Mouse (Mus musculus) forebrain, embryonic 10.5 days (tissue): ENCODE results near the gene Rpl22. TPM values are rescaled to one million over a fixed set of nuclear protein-coding genes. Genes with fewer than 3 reads are reported as not detected.

ENCODE experiments used
- DNase-seq: peaks from one replicate; pipeline ENCODE4 v3.0.0-alpha.2; 2017; ENCODE audit warnings: low spot score; ENCODE audit errors: extremely low spot score
- H3K27ac ChIP-seq: fragments of 300-500 bp; sonication (generic); 2 replicates; pipeline ENCODE4 v1.5.1; 2016; ENCODE audit warnings: mild to moderate bottlenecking
- H3K27me3 ChIP-seq: fragments of 300-500 bp; sonication (generic); 2 replicates; pipeline ENCODE4 v1.6.1; 2016; ENCODE audit warnings: mild to moderate bottlenecking; ENCODE audit not compliant: poor library complexity, severe bottlenecking
- H3K36me3 ChIP-seq: fragments of 300-500 bp; sonication (generic); replicated peaks from 2 replicates; pipeline ENCODE4 v1.6.1; 2016; ENCODE audit warnings: mild to moderate bottlenecking, moderate library complexity
- H3K4me1 ChIP-seq: fragments of 300-500 bp; sonication (generic); 2 replicates; pipeline ENCODE4 v1.6.1; 2016
- H3K4me3 ChIP-seq: fragments of 300-500 bp; sonication (generic); 2 replicates; pipeline ENCODE4 v1.5.1; 2016; ENCODE audit warnings: mild to moderate bottlenecking, moderate library complexity
- H3K9me3 ChIP-seq: fragments of 300-500 bp; sonication (generic); 2 replicates; pipeline ENCODE4 v1.6.1; 2016; ENCODE audit warnings: mild to moderate bottlenecking, moderate library complexity
- WGBS: fragments of 180-500 bp; shearing (Covaris S2); methylation state at CpG from one replicate; pipeline ENCODE4 v1.1.7; 2016; 5-methylcytosine and 5-hydroxymethylcytosine counted together
- polyA plus RNA-seq: library from polyadenylated mRNA; unstranded; fragments of >200 nt; fragmentation: Nextera tagmentation; extraction: Ambion mirVana; gene quantifications from 2 replicates; pipeline ENCODE4 v1.2.1, GENCODE M21; 2016

The Rpl22 gene
- polyA plus RNA-seq, 1 experiment from 2014 or later, result 363 TPM

DNA sequence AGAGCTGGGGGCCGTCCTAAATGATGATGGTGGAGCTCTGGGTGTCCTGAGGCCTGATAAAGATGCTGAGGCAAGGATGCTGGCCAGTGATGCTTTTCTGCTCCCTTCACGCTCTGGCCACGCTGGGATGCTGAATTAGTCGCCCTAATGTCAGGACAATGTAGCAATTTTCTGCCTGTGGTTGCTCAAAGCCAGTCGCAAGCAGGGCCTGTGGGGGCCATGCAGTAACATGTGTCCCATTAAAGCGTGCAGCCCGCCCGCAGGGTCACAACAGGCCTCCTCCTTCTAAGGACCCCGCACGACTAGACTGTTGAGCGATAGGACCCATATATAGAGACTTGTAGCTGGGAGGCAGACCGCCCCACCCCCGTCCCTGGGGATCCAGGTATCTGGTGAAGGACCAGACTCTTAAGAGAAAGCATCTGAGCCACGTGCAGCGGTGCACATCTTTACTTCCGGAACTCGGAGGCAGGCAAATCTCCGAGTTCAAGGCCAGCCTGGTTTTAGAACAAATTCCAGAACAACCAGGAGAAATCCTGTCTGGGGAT, 37.1 kb upstream of the Rpl22 start:
- 38% methylated on average over 18 of the region's 18 CpGs for WGBS
- peaks cover 75% of the 10 kb centered on the region for H3K4me1 ChIP-seq
- no peak overlapping the region for H3K27ac ChIP-seq
- H3K4me3 ChIP-seq, result no peak overlapping the region; the same call in 1 of the 2 replicates
- peaks cover 3% of the 10 kb centered on the region for H3K9me3 ChIP-seq
- H3K36me3 ChIP-seq, result no peaks in the 10 kb centered on the region
- peaks cover 99% of the 10 kb centered on the region for H3K27me3 ChIP-seq
- no peak for DNase-seq

DNA sequence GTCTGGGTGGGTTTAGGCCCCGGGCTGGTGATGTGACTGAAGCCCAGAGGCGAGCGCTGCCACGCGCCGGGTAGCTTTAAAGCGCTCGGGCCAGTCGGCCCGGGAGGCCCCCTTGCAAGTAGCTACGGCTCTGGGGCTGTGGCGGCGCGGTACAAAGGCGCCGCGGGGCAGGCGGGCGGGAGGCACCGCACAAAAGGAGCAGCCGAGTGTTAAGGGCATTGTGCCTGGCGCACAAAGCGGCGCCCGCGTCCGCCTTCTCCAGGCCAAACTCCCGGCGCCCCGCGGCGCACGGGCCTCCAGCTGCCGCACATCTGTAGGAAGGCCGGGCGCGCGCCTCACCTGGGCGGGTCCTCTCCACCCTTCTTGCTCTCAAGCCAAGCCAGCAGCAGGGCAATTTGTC, 35.2 kb upstream of the Rpl22 start:
- Histone ChIP-seq H3K27ac (peak overlapping the region; percentile 78), H3K4me3 (peak overlapping the region; percentile 45), H3K36me3 (no peaks in the 10 kb centered on the region), H3K27me3 (peaks cover 99% of the 10 kb centered on the region), H3K4me1 (peaks cover 82% of the 10 kb centered on the region), H3K9me3 (peaks cover 3% of the 10 kb centered on the region)
- DNase-seq, result peak; percentile 75
- under 1% methylated on average over 39 of the region's 39 CpGs for WGBS

DNA sequence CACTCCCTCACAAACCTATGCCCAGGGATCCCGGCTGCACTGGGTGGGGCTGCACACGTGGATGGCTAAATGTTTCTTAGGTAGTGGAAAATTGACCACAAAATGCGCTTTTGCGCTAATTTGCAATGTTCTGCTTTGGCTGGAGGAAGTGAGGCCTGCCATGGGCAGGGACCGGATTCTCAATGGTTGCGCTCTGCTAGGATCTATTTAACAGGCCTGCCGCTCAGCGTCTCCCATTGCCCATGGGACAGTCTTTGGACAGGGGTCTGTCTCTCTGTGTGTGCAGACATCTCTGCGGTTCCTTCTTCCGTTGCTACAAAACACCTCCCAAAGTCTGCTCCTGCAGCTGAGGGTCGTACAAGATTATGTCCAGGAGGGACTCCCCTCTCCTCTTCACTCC, 34.6 kb upstream of the Rpl22 start:
- DNase-seq, result no peak
- H3K4me1 ChIP-seq, result peaks cover 87% of the 10 kb centered on the region
- no peaks in the 10 kb centered on the region for H3K36me3 ChIP-seq
- 5% methylated on average over 11 of the region's 11 CpGs for WGBS
- peak overlapping the region; percentile 45 for H3K4me3 ChIP-seq
- H3K27ac ChIP-seq, result peak overlapping the region; percentile 78; the same call in 1 of the 2 replicates
- H3K9me3 ChIP-seq, result peaks cover 3% of the 10 kb centered on the region
- H3K27me3 ChIP-seq, result peaks cover 99% of the 10 kb centered on the region

DNA sequence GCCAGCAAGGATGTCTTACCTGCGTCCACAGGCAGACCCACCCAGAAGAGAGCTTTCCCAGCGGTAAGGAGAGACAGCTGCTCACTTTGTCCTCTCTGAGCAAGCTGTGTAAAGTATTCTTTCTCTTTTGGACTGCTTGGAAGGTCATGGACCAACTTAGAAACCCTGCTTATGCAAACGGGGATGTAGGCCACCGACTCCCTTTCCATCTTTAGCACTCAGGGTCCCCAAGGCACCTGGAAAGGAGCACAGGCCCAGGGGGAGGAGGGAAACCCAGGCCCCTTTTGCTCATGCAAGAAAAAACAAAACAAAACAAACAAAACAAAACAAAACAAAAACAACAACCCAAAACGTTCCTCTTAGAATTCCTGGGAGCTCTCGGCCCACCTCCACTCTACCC, 34.0 kb upstream of the Rpl22 start, which contains the start of gene Hes3:
Gene Hes3, minus strand, starts transcription at position 101 of the 400 bp plus-strand sequence.
- peak within 1 kb of the TSS; percentile 78 for H3K27ac ChIP-seq
- peaks cover 87% of the 10 kb centered on the region for H3K4me1 ChIP-seq
- DNase-seq, result no peak

DNA sequence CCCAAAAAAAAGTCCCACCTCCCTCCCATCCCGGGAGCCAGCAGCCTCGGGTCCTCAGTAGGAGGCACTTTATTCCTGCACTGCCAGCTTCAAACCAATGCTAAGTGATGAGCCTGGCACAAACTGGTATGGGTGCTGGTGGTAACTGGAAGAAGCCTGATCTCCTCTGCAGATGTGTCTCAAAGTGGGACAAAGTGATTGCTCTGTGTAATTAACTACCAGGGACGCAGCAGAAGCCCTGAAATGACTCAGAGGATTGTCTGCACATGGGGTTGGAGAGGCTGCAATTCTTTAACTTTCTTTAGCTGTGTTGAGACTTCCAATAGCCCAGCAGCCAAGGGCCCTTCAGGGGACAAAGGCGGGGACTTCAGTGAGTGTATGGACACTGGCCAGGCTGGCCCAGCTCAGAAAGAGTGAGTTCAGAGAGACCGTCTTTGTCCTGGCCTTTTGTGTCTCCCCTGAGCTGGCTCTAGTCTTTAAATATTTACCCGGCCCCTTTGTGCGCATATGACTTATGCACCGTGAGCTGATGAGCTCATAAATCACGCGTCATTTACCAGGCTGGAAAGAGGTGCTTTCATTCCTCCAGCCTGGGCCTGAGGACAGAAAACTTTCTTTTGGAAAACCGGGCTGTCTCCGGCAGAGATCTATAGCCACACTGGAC, 33.3 kb upstream of the Rpl22 start:
- Histone ChIP-seq H3K4me3 (peak overlapping the region; percentile 19; the same call in 1 of the 2 replicates), H3K4me1 (peaks cover 84% of the 10 kb centered on the region), H3K36me3 (no peaks in the 10 kb centered on the region), H3K27ac (peak overlapping the region; percentile 41; the same call in 1 of the 2 replicates), H3K9me3 (peaks cover 3% of the 10 kb centered on the region), H3K27me3 (peaks cover 94% of the 10 kb centered on the region)
- no peak for DNase-seq
- 10% methylated on average over 12 of the region's 12 CpGs for WGBS

More for the DNA sequence above, 34.0 kb upstream of the Rpl22 start, which contains the start of gene Hes3:
- Histone ChIP-seq H3K9me3 (peaks cover 3% of the 10 kb centered on the region), H3K36me3 (no peaks in the 10 kb centered on the region), H3K27me3 (peaks cover 99% of the 10 kb centered on the region), H3K4me3 (peak within 1 kb of the TSS; percentile 45)
- WGBS, result 16% methylated on average over 6 of the region's 6 CpGs

DNA sequence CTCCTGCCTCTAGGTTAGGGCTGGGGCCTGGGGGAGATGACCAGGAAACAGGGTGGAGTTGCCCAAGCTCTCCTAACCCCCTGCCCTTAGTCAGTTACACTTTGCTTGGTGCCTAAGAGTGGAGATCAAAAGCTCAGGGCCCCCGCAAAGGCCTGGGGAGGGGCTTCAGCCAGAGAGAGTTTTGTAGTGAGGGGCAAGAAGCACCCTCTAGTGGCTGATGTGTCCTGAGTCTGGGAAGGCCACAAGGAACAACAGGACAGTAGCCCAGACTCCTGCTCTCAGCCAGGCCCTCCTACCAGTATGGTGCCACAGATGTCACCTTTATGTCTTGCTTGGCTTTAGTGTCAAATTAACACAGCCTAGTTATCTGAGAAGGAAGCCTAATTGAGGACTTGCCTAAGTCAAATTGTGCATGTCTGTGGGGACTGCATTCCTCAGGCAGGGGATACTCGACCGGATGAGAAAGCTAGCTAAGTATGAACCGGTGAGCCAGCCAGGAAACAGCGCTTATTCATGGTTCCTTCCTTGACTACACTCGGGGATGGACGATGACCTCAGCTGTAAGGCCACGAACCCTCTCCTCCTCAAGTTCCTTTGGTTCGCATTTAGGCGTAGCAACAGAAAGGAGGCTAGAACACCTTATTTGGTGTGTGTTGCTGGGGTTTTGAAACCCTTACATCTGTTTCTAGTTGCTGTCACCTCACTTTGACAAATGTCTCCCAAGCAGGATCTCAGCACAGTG, 31.2 kb upstream of the Rpl22 start:
- DNase-seq, result no peak
- Histone ChIP-seq H3K36me3 (no peaks in the 10 kb centered on the region), H3K27me3 (peaks cover 81% of the 10 kb centered on the region), H3K9me3 (no peaks in the 10 kb centered on the region), H3K27ac (no peak overlapping the region), H3K4me3 (no peak overlapping the region), H3K4me1 (peaks cover 85% of the 10 kb centered on the region)
- WGBS, result 58% methylated on average over 10 of the region's 10 CpGs

DNA sequence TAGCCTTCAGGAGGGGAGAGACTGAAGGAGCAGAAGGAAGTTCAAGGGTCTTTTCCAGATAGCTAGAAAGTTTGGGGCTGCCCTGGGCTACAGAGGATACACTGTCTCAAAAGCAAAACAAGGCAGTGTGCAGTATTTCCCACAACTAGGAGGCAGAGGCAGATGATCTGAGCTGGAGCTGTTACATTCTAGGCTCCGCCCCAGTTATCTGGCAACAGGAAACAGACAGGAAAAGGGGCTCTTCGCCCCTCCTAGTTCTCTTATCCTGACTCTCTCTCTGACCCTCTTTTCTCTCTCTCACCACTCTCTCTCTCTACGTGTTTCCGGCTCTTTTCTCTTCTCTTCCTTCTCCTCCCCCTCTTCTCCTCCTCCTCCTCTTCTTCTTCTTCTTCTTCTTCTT, 29.6 kb upstream of the Rpl22 start:
- Histone ChIP-seq H3K27ac (no peak overlapping the region), H3K9me3 (no peaks in the 10 kb centered on the region), H3K36me3 (peaks cover 14% of the 10 kb centered on the region), H3K27me3 (peaks cover 66% of the 10 kb centered on the region), H3K4me1 (peaks cover 71% of the 10 kb centered on the region), H3K4me3 (no peak overlapping the region; the same call in 1 of the 2 replicates)
- 51% methylated on average over 4 of the region's 4 CpGs for WGBS
- no peak for DNase-seq

DNA sequence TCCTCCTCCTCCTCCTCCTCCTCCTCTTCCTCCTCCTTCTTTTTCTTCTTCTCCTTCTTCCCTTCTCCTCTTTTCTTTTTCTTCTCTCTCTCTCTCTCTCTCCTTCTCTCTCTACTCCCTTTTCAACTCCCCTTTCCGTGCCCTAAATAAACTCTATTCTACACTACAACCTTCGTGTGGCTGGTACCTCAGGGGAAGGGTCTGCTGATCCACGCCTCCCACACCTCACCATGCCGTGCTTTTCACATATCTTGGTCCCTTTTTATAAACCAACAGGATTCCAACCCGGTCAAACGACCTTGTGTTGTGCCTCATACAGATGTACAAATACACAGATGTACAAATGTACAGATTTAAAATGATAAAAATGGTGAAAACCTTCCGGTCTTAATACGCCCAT, 29.2 kb upstream of the Rpl22 start:
- H3K9me3 ChIP-seq, result no peaks in the 10 kb centered on the region
- H3K27me3 ChIP-seq, result peaks cover 61% of the 10 kb centered on the region
- peak overlapping the region; percentile 89 for H3K4me3 ChIP-seq
- WGBS, result 19% methylated on average over 8 of the region's 8 CpGs
- H3K27ac ChIP-seq, result 0 out of 2 replicates have a peak overlapping the region, but pooled peaks have one; percentile 92
- peaks cover 66% of the 10 kb centered on the region for H3K4me1 ChIP-seq
- no peak for DNase-seq
- peaks cover 19% of the 10 kb centered on the region for H3K36me3 ChIP-seq

DNA sequence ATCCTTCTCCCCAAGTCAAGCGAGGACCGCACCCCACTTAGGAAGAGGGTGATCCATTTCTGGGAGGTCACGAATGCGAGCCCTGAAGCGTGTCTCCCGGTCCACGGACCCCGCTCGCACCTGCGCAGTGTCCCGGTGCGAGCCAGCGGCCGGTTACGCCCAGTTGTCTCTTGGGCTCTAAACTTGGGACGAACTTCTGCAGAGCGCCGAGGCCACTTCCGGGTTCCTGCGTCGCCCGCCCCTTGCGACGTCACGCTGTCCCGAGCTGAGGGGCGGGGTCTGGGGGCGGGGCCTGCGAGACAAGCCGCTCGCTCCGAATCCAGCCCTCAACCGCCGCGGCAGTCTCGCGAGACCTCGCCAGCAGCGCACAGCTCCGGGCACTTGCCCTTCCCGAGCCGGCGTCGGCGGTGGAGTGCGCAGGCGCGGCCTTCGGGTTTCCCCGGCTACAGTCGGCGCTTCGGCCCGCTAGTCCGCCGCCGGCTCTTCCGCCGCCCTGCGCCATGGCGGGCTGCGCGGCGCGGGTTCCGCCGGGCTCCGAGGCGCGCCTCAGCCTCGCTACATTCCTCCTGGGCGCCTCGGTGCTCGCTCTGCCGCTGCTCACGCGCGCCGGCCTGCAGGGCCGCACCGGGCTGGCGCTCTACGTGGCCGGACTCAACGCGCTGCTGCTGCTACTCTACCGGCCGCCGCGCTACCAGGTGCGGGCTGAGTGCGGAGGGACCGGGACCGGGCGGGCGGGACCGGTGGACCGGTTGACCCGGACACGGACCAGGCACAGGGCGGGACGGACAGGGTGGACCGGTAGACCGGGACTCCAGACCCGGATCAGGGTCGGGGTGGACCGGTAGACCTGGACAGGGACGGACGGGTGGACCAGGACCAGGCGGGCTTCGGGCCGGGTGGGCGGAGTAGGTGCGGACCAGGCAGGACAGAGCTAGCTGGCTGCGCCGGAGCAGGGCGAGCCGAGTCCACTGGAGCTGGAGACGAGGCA, 28.4 kb upstream of the Rpl22 start, which contains the start of gene Icmt:
Gene Icmt, plus strand, starts transcription at position 354 of the 988 bp plus-strand sequence.
- H3K9me3 ChIP-seq, result no peaks in the 10 kb centered on the region
- H3K27me3 ChIP-seq, result peaks cover 53% of the 10 kb centered on the region
- WGBS, result under 1% methylated on average over 119 of the region's 119 CpGs
- peaks cover 58% of the 10 kb centered on the region for H3K4me1 ChIP-seq
- peak within 1 kb of the TSS; percentile 92 for H3K27ac ChIP-seq
- H3K36me3 ChIP-seq, result peaks cover 27% of the 10 kb centered on the region
- peak; percentile 98 for DNase-seq
- H3K4me3 ChIP-seq, result peak within 1 kb of the TSS; percentile 89

DNA sequence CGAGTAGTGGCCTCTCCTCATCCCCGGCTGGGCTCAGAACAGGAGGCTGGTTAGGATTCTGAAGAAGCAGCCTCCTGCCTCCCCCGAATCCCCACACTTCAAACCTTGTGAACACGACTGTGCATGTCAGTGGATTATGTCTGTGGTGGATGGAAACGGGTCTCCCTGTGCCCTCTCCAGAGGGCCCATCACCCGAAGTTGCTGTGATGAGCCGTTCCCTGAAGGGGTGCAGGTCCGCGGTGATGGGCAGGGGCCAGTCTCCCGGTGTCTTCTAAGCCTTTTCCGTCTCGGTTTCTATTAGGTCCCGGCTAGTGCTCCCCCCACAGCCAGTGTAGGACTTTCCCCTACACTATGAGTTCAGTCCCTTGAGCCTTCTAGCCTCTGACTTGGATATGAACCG, 26.7 kb upstream of the Rpl22 start:
- no peaks in the 10 kb centered on the region for H3K9me3 ChIP-seq
- H3K4me3 ChIP-seq, result peak overlapping the region; percentile 89; the same call in 1 of the 2 replicates
- no peak overlapping the region for H3K27ac ChIP-seq
- peaks cover 37% of the 10 kb centered on the region for H3K27me3 ChIP-seq
- peaks cover 42% of the 10 kb centered on the region for H3K4me1 ChIP-seq
- DNase-seq, result no peak
- 90% methylated on average over 14 of the region's 14 CpGs for WGBS
- H3K36me3 ChIP-seq, result peaks cover 44% of the 10 kb centered on the region

DNA sequence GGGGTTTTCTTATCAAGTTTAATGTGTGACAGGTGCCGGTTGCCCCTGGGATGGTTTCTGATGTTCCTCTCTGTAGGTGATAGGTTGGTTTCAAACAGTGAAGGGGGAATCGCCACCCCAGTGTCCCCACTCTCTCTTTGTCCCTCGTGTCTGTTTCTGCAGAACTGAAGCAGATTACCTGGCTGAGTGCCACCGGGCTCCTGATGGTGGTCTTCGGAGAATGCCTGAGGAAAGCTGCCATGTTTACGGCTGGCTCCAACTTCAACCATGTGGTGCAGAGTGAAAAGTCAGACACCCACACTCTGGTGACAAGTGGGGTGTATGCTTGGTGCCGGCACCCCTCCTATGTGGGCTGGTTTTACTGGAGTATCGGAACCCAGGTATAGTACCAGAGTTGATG, 25.2 kb upstream of the Rpl22 start:
- Histone ChIP-seq H3K36me3 (peaks cover 58% of the 10 kb centered on the region), H3K27me3 (peaks cover 21% of the 10 kb centered on the region), H3K4me3 (no peak overlapping the region), H3K9me3 (no peaks in the 10 kb centered on the region), H3K27ac (no peak overlapping the region), H3K4me1 (peaks cover 32% of the 10 kb centered on the region)
- 91% methylated on average over 8 of the region's 8 CpGs for WGBS
- no peak for DNase-seq

DNA sequence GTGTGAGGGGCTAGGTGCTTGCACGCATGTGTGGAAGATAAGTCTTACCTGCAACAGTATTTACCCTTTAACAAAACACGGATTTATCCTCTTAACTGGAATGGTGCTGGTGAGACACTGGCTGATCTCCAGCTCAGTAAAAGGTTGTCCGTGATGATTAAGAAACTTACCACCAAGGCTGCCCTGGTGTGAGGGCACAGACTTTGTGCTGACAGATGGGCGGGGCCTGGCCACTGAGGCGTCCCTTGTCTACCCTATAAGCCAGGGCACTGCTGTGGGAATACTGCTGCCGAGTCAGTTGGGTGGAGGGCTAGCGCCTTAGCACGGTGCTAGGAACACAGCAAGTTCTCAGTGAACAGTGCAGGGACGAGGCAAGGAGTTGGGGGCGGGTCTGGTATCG, 23.5 kb upstream of the Rpl22 start:
- no peak overlapping the region for H3K4me3 ChIP-seq
- peaks cover 16% of the 10 kb centered on the region for H3K4me1 ChIP-seq
- H3K27ac ChIP-seq, result no peak overlapping the region
- 75% methylated on average over 11 of the region's 11 CpGs for WGBS
- H3K9me3 ChIP-seq, result no peaks in the 10 kb centered on the region
- peaks cover 63% of the 10 kb centered on the region for H3K36me3 ChIP-seq
- no peak for DNase-seq
- peaks cover 8% of the 10 kb centered on the region; the same call in 1 of the 2 replicates for H3K27me3 ChIP-seq
